Mouse (Mus musculus) frontal cortex, postnatal 25 days (tissue): ENCODE measurements at regions not wholly inside any gene's neighbourhood (a gene's known extent, or its start where the extent isn't known, plus 50 kb on each side); places are given as distances from the start of the nearest gene placed in this dataset.

Experiments used
- DNase-seq, 2 experiments: peaks; one replicate each; pipeline ENCODE4 v3.0.0; 2022; ENCODE audit warnings: low spot score in 2 of 2

DNA sequence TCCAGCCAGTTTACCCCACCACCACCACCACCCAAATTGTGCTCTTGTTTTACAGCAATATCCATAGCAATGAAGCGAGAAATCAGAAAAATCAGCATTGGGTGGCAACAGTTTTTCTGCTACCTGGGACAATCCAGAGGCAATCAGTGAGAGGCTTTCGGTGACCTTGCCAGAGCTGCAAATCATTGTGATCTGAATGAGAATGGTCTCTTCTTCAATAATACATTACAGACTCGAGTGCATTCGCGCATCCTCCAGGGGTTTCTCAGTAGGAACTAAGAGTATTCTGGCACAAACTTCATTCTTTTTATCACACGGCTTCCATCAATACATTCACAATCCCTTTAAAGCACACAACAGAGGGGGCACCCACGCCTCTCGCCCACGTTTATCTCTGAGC is 91.2 kb downstream of the Srek1 start:
- DNase-seq = no peak

DNA sequence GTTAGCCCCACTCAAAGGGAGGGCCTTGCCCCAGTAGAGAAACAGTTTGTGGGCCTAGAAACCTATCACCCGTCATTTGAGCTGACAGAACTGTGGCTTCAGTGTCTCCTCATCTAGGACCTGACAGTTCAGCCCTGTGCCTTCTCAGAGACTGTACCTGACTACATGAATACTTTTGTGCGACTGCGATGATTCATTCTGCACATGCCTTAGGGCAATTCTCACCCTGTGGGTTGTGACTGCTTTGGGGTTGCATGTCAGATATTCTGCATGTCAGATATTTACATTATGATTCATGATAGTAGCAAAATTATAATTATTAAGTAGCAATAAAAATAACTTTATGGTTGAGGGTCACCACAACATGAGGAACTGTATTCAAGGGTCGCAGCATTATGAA is 93.7 kb downstream of the Srek1 start:
- DNase-seq = no peak

DNA sequence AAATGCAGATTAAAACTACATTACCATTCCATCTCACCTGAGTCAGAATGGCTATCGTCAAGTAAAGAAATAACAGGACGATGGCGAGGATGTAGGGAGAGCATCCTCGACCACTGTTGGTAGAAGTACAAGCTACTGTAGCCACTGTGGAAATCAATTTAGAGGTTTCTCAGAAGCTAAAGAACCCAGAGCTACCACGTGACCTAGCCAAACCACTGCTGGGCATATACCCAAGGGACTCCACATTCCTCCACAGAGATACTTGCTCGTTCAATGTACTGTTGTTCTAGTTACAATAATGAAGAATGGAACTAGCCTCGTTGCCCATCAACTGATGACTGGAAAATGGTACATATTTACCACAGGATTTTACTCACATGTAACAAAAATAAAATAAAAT is 94.4 kb downstream of the Srek1 start:
- no peak for DNase-seq

DNA sequence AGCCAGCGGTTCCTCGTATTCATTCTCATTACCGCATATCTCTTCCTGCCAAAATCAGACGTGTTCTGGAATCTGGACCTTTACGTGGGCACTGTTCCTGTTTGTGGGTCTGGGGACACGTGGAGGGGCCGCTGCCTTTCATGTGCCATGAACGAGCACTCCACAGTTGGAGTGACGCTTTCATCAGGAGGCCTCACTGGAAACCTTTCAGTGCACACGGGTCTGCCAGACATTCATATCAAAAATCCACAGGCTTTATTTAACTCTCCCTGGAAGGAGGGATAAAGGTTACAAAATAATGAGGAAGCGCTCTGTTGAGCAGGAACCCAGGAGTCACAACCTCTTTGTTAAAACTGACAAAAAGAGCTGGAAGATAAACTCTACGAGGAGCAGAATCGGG is 97.6 kb downstream of the Srek1 start:
- no peak for DNase-seq

DNA sequence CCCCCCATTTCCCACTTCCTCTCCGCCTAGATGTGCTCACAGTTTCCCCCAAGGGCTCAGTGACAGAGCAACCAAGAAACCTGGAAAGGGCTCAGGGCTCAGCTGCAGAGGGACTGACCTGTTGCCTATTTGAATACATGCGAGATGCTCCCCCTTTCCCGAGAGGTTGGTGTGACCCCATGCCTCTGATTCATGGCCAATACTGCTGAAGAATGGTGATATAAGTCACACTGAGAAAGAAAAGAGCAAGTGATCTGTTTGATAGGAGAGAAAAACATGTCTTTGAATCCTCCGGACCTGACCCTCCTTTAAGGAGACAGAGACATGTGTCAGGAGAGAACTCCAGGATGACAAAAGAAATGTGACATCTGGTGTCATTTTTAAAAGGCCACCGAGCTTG is 98.2 kb downstream of the Srek1 start:
- no peak for DNase-seq

DNA sequence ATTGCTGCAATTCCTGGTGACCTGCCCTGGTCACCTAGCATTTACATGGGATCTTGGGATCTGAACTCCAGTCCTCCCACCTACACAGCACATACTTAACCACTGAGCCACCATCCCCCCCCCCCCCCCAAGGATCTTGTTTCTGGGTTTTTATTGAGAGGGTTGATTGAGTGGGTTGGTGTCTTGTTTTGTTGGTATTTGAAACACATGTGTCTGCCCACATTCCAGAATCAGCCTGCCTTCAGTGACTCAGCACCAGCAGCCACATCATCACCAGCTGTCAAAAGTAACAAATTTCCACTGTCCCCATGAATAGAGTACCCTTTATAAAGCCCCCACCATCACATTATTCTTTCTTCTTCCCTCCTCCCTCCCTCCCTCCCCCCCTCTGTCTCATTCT is 103.8 kb downstream of the Srek1 start:
- no peak for DNase-seq

DNA sequence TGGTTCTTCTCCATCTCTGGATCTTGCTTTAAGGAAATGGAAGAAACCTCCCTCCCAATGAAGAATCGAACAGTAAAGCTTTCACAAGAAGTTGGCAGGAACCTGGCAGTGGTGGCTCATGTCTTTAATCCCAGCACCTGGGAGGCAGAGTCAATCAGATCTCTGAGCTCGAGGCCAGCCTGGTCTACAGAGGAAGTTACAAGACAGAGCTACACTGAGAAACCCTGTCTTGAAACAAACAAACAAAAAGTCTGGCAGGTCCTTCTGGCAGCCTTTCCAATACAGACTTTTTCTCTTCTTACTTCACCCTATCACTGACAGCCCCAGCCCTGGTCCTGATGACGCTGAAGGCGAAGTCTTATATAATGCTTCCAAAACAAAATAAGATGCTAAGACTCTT is 104.6 kb downstream of the Srek1 start:
- no peak for DNase-seq

DNA sequence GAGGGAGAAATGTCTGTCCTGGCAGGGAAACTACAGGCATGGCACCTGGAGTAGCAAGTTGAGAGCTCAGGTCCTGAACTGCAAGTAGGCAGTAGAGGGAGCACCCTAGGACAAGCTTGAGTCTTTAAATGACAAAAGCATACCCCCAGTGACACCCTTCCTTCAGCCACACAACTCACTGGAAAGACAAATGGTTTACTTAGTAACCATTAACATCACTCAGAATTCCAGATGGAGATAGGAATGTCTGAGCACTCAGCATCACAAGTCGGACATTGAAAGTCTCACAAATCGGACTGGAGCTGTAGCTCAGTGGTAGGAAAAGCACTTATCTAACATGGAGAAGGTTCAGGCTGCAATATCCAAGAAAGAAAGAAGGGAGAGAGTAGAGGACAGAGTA is 106.7 kb downstream of the Srek1 start:
- DNase-seq = no peak

DNA sequence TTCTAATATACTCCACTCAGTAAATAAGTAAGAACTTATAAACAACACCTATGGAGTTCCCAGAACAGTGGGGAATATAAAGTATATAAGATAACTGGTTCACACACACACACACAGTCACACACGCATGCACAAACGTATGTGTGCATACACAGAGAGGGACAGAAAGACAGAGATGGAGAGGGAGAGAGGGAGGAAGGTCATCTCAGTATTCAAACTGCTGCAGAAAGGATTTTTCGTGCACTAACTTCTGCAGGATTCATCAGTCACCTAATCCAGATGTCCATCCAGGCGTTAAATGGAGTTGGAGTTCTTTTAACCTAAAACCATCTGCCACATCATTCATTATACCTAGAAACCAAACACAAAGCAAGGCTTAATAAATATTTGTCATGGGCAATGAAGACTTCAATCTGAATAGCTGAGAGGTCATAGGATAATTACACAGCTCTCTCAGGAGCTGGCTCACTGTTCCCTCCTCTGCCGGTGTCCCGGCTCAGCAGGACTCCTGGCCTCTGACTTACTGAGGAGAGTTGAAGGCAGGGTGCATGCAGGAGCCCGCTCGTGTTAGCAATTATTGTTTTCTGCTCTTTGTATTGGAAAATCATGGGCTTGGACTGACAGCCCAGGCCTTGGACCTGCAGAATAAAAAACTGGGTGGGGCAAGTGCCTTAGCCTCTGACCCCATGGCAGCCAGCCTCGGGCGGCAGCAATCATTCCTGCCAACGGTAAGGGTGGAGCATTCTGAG is 114.0 kb downstream of the Srek1 start:
- DNase-seq = no peak

DNA sequence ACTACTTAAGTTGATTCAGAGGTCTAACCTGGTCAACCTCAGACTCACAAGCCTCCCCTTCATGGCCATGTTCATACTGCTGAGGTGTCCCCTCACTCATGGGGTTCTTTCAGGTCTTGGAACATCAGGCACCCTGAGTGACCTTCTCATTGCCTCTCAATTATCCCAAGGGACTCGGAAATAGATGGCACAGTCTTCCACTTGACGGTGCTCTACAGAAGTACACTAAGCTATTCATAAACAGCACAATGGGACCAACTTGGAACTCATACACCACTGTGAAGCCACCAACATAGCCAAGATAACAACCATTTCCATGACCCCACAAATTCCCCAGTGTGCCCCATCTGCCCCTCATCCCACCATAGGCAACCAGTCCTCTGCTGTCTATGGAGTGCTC is 118.4 kb downstream of the Srek1 start:
- no peak for DNase-seq

DNA sequence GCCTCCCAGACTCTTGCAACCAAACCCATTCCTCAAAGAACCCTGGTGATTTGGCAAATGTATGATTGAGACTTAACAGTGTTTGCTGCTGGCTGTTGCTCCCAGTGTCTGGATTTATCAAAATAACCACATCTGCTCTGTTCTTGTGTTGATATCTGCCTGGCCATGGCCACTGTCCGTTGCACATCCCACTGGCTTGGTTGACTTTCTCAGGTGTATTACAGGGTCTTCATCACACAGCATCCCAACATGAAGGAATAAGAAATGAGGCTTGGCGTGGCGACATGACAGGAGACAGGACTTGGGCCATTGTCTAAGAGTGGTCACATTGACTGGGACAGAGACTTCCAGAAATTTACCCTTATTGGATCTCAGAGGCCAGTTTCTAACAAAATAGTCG is 121.2 kb downstream of the Srek1 start:
- DNase-seq = no peak

DNA sequence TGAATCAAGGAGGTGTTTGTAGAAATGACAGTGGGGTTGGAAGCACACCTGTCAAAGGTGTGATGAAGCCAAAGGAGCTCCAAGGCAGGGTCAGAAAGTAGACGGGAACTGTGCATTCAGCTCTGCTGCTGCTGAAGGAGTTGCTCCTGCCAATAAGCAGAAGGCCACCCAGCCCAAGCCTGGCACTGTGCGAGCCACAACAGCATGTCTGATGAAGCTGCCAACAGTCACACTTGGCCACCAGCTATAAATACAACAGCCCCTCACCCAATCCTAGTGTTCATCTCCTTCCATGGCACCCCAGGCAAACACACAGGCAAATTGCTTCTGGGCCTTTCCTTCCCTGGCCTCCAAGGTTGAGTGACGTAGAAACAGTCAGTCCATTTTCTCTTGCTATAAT is 125.0 kb downstream of the Srek1 start:
- DNase-seq = no peak

DNA sequence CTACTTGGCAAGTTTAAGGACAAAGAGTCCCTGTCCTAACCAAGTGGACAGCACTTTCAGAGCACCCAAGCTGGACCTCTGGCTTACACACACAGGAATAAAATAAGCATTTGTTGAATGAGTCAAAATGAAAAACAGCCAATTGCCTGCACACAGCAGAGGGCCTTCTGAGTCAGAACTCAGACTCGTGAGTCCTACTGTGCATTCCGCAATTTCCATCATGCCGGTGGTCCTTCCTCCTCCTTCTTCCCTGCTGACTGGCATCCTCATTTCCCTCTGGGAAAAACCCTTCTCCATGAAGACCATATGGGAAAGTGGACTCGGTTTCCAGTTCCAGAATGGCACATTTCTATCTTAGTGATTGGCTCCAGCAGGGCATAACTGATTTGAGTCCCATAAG is 126.4 kb downstream of the Srek1 start:
- no peak for DNase-seq

DNA sequence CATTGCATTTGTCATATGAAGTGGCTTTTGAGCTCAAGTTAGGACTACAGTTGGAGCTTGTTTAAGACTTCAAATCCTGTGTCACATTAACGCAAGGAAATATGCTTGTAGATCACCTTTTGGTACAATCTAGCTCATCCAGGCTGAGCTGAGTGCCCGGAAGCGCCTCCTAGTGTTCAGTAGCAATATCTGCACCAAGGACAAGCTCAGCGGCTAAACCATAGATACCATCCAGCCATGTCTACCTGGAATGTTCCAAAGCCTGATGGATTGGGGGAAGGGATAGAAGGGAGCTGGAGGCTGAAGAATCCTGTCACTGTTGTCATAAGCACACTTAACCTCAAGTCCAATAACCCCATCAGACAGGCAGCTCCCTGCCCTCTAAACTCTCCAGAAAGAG is 128.4 kb downstream of the Srek1 start:
- no peak for DNase-seq

DNA sequence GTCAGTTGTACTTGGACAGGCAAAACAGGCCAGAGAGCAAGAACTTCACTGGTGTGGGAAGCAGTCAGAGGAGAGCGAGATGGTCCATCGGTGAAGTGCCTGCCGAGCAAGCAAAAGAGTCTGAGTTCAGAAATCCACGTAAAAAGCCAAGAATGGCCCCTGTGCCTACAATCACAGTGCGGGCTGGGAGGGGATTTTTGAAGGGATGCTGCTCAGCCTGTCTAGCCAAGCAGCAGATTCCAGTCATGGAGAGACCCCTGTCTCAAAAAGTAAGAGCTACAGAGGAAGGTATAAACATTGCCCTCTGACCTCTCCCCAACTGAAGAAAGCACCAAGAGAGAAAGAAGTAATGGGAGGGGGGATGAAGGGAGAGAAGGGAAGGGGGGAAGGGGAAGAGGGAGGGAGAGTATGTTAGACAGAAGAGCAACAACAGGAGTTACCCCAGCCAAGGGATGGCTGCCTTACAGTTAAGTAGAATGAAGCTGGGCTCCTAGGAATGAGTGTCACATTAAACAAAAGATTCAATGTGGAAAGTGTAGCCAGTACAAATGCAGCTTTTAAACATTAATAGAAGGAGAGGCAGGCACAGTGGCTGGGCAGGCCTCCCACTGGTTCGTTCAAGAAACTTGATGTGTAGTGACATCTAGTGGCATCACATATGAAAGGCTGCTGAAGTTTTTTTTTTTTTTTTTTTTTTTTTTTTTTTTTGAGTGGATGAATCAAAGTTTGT is 130.2 kb downstream of the Srek1 start:
- peak in 1 of 2 experiments; percentile 15 for DNase-seq

DNA sequence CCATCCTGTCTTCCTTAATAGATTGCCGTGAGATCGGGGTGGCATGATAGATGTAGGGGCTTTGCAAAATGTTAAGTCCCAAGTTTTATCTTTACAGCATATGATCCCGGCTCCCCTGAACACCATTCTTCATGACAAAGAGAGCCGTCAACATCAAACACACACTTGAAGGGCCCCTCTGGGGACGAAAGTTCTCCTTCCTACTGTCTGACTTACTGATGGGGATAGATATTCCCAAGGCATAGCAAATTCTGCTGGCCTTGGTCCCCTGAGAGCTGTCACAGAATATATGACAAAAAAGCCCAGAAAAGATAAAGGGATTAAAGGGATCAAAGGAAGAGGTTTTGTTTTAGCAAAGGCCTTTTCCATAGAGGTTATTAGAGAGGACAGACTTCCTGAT is 130.9 kb downstream of the Srek1 start:
- no peak for DNase-seq

DNA sequence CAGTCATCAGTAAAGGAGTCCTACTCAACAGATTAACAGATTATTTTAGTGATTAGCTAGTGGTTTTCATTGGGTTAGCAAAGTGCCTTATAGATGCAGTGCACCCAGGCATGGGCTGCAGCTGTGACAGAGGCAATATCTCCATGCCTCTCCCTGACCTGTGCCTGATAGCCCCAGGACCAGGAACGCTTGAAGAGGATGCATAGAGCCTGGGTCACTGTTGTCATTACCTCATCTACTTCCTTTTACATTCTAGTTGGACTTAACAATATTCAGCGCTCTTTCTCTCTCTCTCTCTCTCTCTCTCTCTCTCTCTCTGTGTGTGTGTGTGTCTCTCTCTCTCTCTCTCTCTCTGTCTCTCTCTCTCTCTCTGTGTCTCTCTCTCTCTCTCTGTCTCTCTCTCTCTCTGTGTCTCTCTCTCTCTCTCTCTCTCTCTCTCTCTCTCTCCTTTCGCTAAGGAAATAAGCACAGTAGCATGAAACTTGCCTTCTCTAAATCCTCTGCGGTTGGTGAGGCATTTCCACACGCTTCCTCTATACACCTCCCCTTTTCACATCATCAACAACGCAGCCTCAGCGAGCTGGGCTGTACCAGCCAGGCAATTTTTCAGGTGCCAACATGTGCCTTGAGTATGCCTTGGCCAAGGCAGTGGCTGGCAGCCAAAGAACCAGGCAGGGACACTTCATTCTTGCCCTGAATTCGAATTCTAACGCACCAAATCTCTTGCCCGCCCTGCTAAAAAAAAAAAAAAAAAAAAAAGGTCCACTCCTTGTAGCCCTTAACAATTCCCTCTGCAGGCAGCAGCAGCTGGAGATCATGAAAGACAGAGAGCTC is 131.6 kb downstream of the Srek1 start:
- DNase-seq = no peak

DNA sequence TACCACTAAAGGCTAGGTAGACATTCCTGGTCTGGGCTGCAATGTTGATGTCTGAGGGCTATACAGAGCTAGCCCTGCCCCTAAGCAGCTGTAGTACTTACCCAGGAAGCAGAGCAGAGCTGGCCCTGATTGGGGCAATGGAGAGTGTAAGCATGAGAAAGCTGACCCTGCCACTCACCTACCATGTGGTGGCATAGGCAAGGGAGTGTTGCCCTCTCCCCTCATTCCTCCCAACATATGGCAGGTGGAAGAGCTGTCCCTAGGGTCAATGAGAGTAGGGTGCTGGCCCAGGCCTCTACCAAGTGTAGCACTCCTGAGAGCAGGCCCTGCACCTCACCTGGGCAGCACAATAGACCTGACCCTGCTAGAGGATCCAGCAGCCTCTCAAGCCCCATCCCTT is 136.4 kb downstream of the Srek1 start:
- DNase-seq = no peak

DNA sequence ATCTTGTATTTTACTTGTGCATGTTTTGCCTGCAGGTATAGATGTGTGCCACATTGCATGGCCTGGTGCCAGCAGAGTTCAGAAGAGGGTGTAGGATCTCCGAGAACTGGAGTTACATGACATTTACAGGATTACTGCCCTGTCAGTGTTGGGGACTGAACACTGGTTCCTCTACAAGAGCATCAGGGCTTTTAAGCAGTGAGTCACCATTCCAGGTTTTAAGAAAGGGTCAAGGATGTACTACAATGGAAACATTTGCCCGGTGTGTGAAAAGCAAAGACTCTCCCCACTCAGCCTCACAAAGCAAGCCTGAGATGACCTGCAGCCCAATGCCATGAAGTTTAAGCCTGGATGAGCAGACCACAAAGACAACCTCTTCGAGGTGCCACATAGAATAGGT is 137.0 kb downstream of the Srek1 start:
- no peak for DNase-seq

DNA sequence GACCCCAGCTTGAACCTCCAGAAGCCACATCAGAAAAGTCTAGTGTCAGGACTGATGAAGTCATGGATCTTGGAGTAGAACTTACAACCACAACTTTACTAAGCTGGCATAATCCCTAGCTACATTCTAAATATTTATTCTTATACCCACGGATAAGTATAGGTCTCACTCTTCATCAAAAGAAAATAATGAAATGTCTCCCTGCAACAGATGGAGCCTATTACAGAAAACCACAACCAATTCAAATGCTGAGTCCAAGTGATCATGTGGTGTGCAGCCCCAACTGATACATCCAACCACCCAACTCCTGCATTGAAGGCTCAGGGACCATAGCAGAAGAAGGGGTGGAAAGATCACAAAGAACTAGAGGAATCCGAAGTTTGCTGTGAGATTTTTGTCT is 137.8 kb downstream of the Srek1 start:
- no peak for DNase-seq

DNA sequence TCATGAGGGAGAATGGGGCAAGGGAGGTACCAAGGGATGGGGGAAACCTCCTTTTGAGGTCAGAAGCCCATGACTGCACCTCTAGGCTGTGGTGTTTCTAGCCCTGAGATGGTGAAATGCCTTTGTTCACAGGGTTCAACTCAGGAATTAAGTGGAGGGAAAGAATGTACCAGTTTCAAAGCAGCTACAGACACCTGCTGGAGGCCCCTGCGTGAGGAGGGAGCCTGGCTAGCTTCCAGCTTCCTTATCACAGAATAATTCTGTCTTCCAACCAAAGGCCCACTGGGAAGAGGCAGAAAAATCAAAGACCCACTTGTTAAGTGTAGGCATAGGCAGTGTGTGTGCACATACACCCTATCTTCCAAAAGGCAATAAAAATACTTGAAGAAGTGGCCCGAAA is 150.6 kb downstream of the Srek1 start:
- no peak for DNase-seq

DNA sequence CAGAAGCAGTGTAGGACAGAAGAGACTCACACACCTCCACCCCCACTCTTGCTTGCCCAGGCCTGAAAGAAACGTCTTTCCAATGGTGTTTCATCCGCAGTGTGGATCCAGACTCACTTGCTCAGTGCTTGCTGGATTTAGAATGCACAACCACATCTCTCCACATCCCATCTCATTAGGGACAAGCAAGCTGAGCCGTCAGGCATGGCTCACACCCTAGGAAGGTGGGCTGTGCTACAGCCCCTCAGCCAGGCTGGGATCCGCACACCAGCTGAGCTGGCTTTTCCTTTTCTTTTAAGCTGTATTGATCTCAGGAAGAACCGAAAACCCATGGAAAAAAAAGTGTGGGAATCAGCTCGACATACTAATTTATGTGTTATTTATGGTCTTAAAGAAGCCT is 151.1 kb downstream of the Srek1 start:
- DNase-seq = no peak

DNA sequence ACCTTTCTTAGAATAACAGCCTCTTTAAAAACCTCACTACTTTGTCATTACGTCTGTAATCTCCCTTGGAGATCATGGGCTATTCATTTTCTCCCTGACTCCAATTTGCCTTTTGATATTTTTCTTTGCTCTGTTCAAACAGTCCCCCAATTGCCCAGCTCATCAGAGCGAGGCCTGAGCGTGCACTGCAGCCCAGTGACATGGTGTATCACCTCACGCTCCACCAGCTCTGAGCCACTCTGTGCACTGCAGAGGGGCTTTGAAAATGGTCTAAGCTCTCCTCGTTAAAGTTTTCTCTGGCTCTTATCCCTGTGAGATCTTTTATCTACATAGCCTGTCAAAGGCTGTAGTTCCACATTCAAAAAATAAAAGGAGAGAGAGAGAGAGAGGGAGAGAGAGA is 152.1 kb downstream of the Srek1 start:
- no peak for DNase-seq
